Comparison of ENCODE assay signal across 10 mouse cellular contexts in the genomic region with DNA sequence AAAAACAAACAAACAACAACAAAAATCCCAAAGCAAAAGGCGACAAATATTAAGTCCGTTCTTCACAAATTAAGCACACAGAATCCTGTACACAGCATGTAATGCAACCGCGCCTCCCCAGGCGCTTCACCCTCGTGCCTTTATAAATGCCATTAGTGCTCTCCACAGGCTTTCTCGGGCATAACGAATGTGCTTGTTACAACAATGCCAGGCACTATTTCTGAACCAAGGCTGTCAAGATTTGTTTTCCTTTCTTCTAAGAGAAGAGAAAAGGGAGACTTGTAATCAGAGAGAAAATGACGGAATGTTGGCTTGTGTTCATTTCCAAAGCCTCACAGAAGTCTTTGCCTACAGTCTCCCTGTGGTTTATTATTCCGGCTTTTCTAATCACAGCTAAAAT.
DNase-seq lines count a peak whose midpoint lies in the region; ATAC-seq lines count a peak whose summit lies in the region.
"Had no signal": no experiment of that assay in that cellular context is flagged by ENCODE, and none has a peak within 500 bp of the region (broad histone marks: within the 10 kb centered on the region; RNA-seq: fewer than 3 reads in every experiment).

No protein-coding gene starts in this region.

- 7% methylated on average over 10 of the region's 10 CpGs for WGBS in forebrain, embryonic 15.5 days
- WGBS in neural tube, embryonic 13.5 days: 23% methylated on average over 10 of the region's 10 CpGs

- H3K4me1 ChIP-seq in forebrain, embryonic 15.5 days: peaks cover 14% of the 10 kb centered on the region
- H3K4me1 ChIP-seq in neural tube, embryonic 13.5 days (replicated peaks): peaks cover 16% of the 10 kb centered on the region
- H3K4me1 ChIP-seq: limb, embryonic 15.5 days had no signal

- no peak overlapping the region; the same call in 1 of the 2 replicates for H3K9ac ChIP-seq in forebrain, embryonic 15.5 days (replicated peaks)
- no peak overlapping the region for H3K9ac ChIP-seq in neural tube, embryonic 13.5 days
- H3K9ac ChIP-seq: limb, embryonic 15.5 days had no signal

- peak; percentile 84 for ATAC-seq in forebrain, embryonic 15.5 days (replicated peaks)
- ATAC-seq in neural tube, embryonic 13.5 days (ENCODE audit: low read depth): peak; percentile 81

- H3K4me2 ChIP-seq in forebrain, embryonic 15.5 days (replicated peaks): peak overlapping the region; percentile 38
- peak overlapping the region; percentile 44 for H3K4me2 ChIP-seq in neural tube, embryonic 13.5 days
- H3K4me2 ChIP-seq: limb, embryonic 15.5 days had no signal

- no peak overlapping the region; the same call in 1 of the 2 replicates for H3K27ac ChIP-seq in forebrain, embryonic 15.5 days (replicated peaks)
- H3K27ac ChIP-seq in neural tube, embryonic 13.5 days (replicated peaks): peak overlapping the region; percentile 61
- H3K27ac ChIP-seq: limb, embryonic 15.5 days had no signal

- peak; percentile 6 for DNase-seq in embryo, embryonic 10.5 days (ENCODE audit: low spot score)
- DNase-seq in embryo, embryonic 9.5 days (ENCODE audit: extremely low spot score): no peak
- peak; percentile 3 to 7 for DNase-seq in left cerebral cortex, postnatal 14 days (ENCODE audit: low spot score in 2 of 2)
- no peak for DNase-seq in left cerebral cortex, postnatal 36 days (ENCODE audit: low spot score in 2 of 2)
- no peak for DNase-seq in adipocyte (ENCODE audit: low spot score)
- DNase-seq in adrenal gland, adult (ENCODE audit: inconsistent age in 2 of 2, low spot score in 1 of 2): no peak
- DNase-seq: adrenal gland, postnatal 25 days had no signal

- H3K4me3 ChIP-seq in forebrain, embryonic 15.5 days: peak overlapping the region; percentile 22
- H3K4me3 ChIP-seq in neural tube, embryonic 13.5 days: no peak overlapping the region
- H3K4me3 ChIP-seq: limb, embryonic 15.5 days had no signal

- intact Hi-C loops in left cerebral cortex, postnatal 14 days (cut with DNase I): no loop called here
- intact Hi-C loops in left cerebral cortex, postnatal 36 days (cut with DNase I): loop anchor here (10.0 kb wide), 1 partner anchor 106 kb away; no protein-coding TSS in a partner anchor

- H3K27me3 ChIP-seq in forebrain, embryonic 15.5 days: no peaks in the 10 kb centered on the region
- H3K27me3 ChIP-seq in neural tube, embryonic 13.5 days: no peaks in the 10 kb centered on the region
- H3K27me3 ChIP-seq: limb, embryonic 15.5 days had no signal

- no peaks in the 10 kb centered on the region for H3K36me3 ChIP-seq in forebrain, embryonic 15.5 days
- H3K36me3 ChIP-seq in neural tube, embryonic 13.5 days: no peaks in the 10 kb centered on the region
- H3K36me3 ChIP-seq: limb, embryonic 15.5 days had no signal

- no peaks in the 10 kb centered on the region for H3K9me3 ChIP-seq in forebrain, embryonic 15.5 days
- no peaks in the 10 kb centered on the region for H3K9me3 ChIP-seq in neural tube, embryonic 13.5 days
- H3K9me3 ChIP-seq: limb, embryonic 15.5 days had no signal

Comparison
In these comparisons a context has a peak if more than half of its experiments do, and no peak if none do; other contexts are left out.
1. DNase-seq: peak in embryo, embryonic 10.5 days (single experiment) and left cerebral cortex, postnatal 14 days (2 of 2); none in embryo, embryonic 9.5 days (single experiment), left cerebral cortex, postnatal 36 days (0 of 2), adipocyte (single experiment) and adrenal gland, adult (0 of 2).